Mouse (Mus musculus): Measurements from ENCODE around the gene Kcnj13. TPM values are rescaled to one million over a fixed set of nuclear protein-coding genes. Genes with fewer than 3 reads are reported as not detected.

Kcnj13 gene
- 10 to 100 TPM in 1 of 2 experiments, 1 to 10 TPM in 1; 1.0 to 14.5 TPM for total RNA-seq (2021)
- long read RNA-seq, experiment 1, partial matches to known transcripts, result 0 of 1 reads
- long read RNA-seq, experiment 1, other reads (novel, unspliced or antisense), result 1 of 1 reads
- long read RNA-seq, experiment 2, transcript Kcnj13-201 (3 exons, 1,270 nt), result major isoform, 40 of 49 reads
- long read RNA-seq, experiment 2, partial matches to known transcripts, result 5 of 49 reads
- long read RNA-seq, experiment 2, other reads (novel, unspliced or antisense), result 4 of 49 reads

DNA sequence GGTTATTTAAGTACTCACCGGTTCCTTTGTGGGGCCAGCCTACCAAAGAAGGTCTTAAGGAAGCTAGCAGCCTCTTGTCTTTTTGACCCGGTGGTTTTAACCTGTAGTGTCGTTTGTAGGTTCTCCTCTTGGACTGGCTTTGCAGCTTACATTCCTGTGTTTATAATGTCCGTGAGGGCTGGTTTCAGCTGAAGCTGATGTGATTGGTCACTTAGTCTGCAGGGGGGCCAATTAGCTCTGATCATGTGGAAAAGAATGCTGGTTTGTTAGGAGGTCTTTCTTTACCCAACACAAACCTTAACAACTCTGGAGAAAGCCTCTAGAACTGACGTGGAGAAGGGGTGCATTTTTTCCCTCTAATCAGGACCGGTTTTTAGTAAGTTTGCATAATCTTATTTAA, at the start of gene Kcnj13:
Gene Kcnj13 (minus strand): TSS at position 136 of the 400 bp plus-strand sequence.
- DNase-seq (ENCODE audit: low spot score in 2 of 2), result no peak

DNA sequence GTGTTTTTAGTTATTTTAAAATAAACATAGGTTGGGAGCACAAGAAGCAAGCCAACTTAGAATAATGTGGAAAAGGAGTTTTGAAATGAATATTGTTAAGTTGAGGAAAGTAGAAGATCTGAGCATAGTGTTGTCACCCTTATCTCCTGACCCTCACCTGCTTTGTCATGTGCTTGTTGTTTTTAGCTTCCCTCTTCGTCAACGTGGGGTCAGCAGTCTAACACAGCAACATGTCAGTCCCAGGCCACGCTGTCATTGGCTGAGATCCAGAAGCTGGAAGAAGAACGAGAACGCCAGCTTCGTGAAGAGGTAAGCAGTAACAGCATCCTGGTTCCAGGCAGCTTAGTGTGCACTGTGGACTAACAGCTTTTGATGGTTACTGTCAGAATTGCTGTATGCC, 42.1 kb upstream of the Kcnj13 start:
- DNase-seq (ENCODE audit: low spot score in 2 of 2), result no peak

DNA sequence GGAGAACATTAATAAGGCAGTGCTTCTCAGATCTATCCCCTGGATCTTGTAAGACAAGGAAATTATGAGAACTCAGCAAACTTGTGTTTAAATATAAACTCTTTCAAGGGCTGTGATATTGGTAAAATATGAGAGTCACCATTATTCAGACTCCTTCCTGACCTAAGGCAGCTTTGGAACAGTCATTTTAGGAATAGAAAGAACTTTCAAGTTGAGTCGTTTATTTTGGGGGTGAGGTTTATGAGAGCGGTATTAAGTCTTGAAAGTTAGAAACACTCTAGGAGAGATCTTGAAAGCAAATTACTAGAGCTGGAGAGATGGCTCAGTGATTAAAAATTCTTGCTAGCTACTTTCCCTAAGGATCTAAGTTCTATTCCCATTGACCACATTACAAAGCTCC, 40.6 kb upstream of the Kcnj13 start:
- no peak for DNase-seq (ENCODE audit: low spot score in 2 of 2)

DNA sequence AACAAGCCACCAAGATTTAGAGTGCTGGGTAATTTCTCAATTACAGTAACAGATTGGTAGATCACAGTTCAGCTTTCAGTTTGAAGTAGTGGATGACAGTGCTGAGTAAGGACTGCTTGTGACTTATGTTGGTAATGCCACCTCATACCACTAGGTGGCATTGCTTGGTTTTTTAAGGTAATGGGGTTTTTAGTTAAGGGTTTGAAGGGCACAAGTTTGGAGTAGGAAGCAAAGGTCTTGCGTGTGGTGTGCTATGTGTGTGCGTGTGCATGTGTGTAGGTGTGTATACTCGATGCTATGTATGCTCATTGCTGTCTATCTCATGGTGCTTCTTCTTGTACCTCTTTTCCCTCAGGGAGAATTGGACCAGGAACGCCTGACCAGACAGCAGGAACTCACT, 24.2 kb upstream of the Kcnj13 start:
- peak in 1 of 2 experiments; percentile 16 for DNase-seq (ENCODE audit: low spot score in 2 of 2)

DNA sequence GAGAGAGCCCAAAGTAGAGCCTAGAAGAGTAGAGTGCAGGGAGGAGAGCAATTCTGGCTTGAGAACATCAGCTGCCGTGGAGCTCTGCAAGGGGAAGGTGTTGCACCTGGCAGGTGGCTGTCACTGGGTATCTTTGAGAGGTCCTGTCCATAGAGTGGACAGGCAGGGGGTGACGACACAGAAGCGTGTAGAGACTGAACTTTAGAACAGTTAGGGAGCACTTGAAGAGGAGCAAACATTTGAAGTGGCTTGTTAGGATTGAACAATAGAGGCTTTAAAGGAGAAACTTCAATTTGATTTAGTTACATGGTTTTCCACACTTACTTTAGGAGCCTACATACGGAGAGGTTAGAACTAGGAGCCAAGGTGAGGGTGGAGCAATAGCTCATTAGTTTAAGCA, 14.9 kb upstream of the Kcnj13 start:
- no peak for DNase-seq (ENCODE audit: low spot score in 2 of 2)

DNA sequence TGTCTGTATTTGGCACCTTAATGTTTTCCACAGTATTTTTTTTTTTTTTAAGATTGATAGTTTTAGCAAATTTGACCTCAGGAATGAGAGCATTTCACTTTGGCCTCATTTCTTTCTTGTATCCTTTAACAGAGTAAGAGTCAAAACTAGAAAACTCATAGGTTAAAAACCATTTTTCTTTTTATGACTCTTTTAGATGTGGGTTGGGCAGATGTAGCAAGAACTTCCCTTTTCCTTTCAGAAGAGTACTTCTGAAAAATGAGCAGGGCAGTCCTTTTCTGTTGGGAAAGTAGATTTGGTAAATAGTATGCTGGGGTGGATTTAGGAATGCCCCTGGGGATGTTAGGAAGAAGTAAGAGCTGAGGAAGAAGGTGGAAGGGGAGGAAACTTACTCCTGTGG, 11.5 kb upstream of the Kcnj13 start:
- DNase-seq (ENCODE audit: low spot score in 2 of 2), result no peak

DNA sequence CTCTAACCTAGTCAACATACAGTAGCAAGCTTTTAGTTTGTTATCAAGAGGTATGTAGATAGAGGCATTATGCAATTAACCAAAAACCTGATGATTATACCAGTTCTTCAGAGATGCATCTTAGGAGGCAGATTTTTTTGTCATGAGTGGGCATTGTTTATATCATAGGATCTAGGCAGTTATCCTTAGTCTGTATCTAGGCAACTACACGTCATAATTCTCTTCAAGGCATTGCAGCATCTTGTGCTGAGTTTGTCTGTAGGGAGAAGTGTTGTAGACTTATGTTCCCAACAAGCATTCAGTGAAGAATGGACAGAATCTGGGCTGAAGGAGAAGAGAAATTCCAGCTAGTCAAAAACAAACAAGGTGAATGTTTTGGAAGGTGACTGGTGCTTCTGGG, 10.2 kb upstream of the Kcnj13 start:
- DNase-seq (ENCODE audit: low spot score in 2 of 2), result no peak

DNA sequence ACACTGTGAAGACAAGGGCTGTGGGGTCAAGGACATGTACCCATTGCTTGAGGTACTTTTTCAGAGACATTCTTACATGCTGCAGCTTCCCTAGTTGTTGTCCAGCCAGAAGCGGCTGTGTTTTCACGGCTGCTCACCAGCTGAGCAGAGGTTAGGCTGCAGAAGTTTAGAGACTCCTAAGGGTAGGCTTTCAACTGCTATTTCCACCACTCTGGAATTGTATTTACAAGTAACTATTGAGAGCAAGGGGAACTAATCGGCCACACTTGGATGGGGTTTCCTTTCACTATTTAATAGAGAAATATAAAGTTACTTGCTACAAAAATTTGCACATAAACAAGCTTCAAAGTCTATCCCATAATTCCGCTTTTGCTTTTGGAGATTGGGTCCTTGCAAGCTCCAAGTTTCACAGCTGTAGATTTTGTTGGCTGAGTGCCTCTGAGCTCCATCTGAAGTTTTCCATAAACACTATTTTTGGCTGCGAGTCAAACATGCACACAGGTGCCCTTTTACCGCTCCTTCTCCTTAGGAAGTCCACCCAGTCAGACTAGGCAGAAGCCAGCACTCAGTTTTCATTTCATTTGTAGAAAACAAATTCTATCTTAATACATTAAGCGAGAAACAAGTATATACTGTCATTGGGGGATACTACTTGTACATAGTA, 2.5 kb upstream of the Kcnj13 start:
- peak in 1 of 2 experiments; percentile 12 for DNase-seq (ENCODE audit: low spot score in 2 of 2)

DNA sequence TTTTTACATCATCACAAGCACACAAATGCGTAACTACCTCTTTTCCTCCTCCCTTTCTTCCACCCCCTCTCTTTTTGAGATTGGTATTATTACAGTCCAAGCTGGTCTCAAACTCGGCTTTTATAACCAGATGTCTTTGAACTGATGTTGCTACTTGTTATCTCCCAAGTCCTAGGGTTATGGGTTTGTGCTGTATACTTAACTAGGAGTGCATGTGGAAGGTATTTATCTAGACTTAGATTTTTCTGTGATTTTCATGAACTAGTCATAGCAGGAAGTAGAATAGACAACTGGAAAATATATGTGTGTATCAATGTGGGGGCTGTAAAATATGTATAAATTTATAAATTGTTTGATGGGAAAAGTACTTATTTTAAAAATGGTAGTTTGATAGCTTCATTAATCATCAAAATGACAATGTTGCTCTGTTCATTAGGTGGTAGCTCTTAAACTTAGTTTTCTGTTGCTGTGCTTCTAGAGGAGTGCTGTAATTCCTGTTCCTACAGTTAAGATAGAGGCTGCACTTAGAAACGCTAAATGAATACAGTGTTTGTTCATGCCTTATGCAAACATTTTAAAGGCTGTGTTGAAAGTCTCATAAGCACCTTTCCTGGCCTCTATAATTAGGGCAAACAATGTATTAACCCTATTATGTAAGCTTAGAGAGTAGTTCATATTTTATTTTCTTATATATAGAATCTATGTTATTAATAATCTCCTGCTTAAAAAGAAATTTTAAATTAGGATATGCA, 909 bp downstream of the Kcnj13 start:
- no peak for DNase-seq (ENCODE audit: low spot score in 2 of 2)

DNA sequence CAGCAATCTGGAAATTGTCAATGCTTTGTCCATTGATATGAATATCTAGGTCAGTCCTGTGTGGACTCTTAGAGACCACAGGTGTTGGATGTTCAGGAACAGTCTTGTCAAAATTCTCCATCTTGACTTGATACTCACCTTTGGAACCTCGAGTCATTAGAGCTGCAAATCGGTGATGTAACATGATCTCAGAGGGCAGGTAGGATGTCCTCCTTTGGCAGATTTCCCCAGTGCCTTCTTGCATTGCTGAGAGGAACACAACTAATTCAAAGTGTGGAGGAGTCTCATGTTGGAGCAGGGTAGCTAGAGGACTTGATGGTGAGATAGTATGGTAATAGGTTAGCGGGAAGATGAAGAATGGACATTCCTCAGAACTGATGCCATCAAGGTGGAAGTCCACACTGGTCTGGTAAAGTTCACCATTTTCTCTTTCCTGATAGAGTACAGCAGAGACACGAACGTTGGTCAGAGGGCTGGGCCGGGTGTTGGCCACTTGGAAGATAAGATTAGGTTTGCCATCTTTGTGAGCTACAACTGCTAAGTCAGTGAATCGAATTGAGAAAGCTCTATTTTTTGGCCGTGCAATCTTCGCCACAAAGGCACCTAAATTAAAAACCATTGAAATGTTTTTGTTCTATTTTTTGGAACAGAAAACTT, 8.0 kb downstream of the Kcnj13 start:
- no peak for DNase-seq (ENCODE audit: low spot score in 2 of 2)

DNA sequence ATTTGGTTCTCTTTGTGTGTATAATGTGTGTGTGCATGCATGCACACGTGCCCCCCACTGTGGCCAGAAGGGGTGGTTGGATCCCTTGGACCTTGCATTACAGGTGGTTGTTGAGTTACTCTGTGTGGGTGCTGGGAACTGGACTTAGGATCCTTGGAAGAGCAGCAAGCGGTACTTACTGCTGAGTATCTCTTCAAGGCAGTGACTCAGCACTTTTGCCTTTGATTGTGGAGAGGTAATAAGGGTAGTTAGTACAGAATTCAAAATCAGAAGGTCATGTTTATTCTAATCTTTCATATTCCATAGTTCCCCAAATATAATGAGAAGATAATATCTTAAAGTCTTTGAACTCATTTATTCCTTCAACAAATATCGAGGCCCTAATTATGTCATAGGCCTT, 13.4 kb downstream of the Kcnj13 start:
- DNase-seq (ENCODE audit: low spot score in 2 of 2), result no peak

DNA sequence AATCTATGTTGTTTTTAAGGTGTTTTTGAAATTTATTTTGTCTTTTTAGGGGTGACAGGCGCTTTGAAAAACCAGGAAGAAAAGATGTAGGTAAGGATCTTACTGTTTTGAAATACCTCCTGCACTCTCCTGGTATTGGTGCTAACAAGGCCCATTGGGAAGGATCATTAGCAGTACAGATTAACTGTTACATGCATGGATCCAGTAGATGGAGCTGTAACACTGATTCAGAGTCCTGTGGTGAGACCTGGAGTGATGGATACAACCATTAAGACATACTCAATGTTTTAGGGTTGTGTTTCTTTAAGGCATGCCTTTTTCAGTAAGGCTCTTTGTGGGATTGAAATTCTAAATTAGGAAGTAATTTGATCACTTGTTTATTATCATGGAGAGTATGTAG, 14.6 kb downstream of the Kcnj13 start:
- DNase-seq (ENCODE audit: low spot score in 2 of 2), result no peak

DNA sequence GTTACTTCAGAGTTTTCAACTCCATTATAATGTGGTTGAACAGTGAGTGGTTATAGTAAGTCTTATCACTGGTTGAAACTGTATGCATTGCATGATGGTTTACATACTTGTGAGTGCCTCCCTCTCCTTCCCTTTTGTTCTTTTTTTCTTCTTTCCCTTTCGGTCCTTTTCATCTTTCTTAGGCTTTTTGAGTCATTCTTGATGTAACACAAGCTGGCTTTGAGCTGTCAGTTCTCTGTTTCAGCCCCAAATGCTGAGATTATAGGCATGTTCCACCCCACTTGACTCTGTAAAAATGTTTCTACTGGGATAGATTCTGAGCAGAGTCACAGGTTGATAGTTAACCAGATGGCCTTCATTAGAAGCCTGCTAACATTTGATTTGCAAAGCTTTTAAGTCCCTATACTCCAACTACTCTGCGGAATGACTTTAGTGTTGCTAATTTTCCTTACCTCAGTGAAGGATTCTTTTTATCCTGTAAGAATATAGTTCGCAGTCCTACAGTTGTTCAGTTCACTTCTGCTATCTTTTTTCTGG, 16.4 kb downstream of the Kcnj13 start:
- no peak for DNase-seq (ENCODE audit: low spot score in 2 of 2)

DNA sequence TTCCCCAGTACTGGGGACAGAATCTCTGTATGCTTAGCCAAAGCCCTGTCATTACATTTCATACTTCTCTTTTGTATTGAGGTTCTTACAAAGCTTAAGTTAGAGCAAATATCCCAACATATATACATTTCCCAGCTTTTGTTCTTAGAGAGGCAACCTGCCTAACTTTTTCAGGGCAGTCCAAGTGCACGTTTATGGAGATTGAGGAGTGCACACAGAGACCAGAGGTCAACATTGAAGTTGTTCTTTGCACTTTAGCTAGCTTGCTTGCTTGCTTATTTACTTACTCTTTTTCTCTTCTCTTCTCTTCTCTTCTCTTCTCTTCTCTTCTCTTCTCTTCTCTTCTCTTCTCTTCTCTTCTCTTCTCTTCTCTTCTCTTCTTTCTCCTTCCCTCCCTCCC, 34.3 kb downstream of the Kcnj13 start:
- no peak for DNase-seq (ENCODE audit: low spot score in 2 of 2)

DNA sequence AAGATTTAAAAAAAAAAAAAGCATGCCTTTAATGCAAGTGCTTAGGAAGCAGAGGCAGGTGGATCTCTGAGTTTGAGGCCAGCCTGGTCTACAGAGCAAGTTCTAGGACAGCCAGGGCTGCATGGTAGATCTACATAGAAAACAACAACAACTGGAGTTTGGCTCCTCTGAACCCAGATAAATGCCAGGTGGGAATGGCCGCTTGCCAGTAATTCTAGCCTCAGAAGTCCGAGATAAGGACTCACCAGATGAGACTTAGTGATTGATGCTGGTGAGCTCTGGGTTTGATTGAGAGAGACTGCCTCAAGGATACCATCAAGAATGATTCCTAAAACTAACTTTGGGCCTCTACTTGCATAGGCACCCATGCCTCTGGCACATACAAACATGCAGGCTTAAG, 44.0 kb downstream of the Kcnj13 start:
- DNase-seq (ENCODE audit: low spot score in 2 of 2), result no peak

Other genes with a start within 250 kb of the Kcnj13 start
- 1 to 10 TPM; 3.6 to 4.4 TPM for gene Ecel1, start 238.2 kb downstream of the Kcnj13 start, total RNA-seq (2021)
- under 1 TPM; 0.62 to 0.91 TPM for gene Prss56, start 211.4 kb downstream of the Kcnj13 start, total RNA-seq (2021)
- not detected for gene Chrnd, start 204.1 kb downstream of the Kcnj13 start, total RNA-seq (2021)
- gene Chrng, start 190.1 kb downstream of the Kcnj13 start, total RNA-seq (2021), result not detected
- gene Eif4e2, start 180.8 kb downstream of the Kcnj13 start, total RNA-seq (2021), result 10 to 100 TPM; 73.0 to 81.0 TPM
- 1 to 10 TPM; 5.4 to 6.8 TPM for gene Efhd1, start 130.4 kb downstream of the Kcnj13 start, total RNA-seq (2021)
- 10 to 100 TPM; 83.6 to 85.5 TPM for gene Gigyf2, start 67.7 kb downstream of the Kcnj13 start, total RNA-seq (2021)
- gene Snorc, start 75.5 kb upstream of the Kcnj13 start, total RNA-seq (2021), result not detected
- under 1 TPM in 1 of 2 experiments, not detected in 1; 0.30 TPM for gene Neu2, start 115.2 kb upstream of the Kcnj13 start, total RNA-seq (2021)
- gene Ngef, start 179.1 kb upstream of the Kcnj13 start, total RNA-seq (2021), result 10 to 100 TPM; 60.3 to 71.2 TPM
- 10 to 100 TPM; 21.0 to 21.3 TPM for gene Inpp5d, start 225.6 kb upstream of the Kcnj13 start, total RNA-seq (2021)

All from layer of hippocampus, postnatal 14 days (tissue).